Mouse (Mus musculus) kidney, adult 2 months (tissue): ENCODE results near the gene Stim2.

Source experiments
- CTCF ChIP-seq: fragments of 200-500 bp; conservative IDR thresholded peaks from 2 replicates; pipeline ENCODE4 v1.5.1; 2011; ENCODE audit warnings: low read depth, mild to moderate bottlenecking, control low read depth, low read length, moderate library complexity, mixed read lengths; ENCODE audit not compliant: insufficient read depth, insufficient read length
- POLR2A ChIP-seq: fragments of 200-500 bp; IDR thresholded peaks from one replicate; pipeline ENCODE4 v1.6.1; 2011; ENCODE audit warnings: low read depth, low read length, control low read depth

DNA sequence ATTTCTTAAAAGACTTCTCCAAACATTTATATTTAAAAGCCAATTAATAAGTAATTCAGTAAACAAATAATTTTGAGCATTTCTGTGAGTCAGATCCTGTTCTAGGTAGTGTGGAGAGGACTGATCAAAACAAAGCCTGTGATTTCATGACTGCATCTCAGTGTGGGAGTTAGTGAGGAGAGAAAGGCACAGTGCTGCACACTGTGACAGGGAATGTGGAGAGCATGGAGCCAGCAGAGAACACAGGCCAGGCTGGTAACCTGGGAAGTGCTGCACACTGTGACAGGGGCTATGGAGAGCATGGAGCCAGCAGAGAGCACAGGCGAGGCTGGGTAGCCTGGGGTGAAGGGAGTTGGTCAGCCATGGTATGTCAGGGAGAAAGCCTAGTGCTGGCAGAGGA, 48.1 kb downstream of the Stim2 start:
- TF ChIP-seq CTCF (no peak), POLR2A (no peak)
